Mouse (Mus musculus) lung, adult 2 months (tissue): ENCODE results near the gene P2ry1.

ENCODE experiments used
- CTCF ChIP-seq: fragments of 200-500 bp; IDR thresholded peaks from 2 replicates; pipeline ENCODE4 v1.5.1; 2011; ENCODE audit warnings: mild to moderate bottlenecking, low read length, control low read depth; ENCODE audit not compliant: insufficient read depth
- POLR2A ChIP-seq: fragments of 200-500 bp; IDR thresholded peaks from 2 replicates; pipeline ENCODE4 v1.6.1; 2011; ENCODE audit warnings: low read depth, mild to moderate bottlenecking, control low read depth, low read length, borderline replicate concordance; ENCODE audit errors: extremely low read depth

GRCm38 (mm10) chr3:60958769-60959168 is 43.8 kb upstream of the P2ry1 start:
- TF ChIP-seq CTCF: no peak
- no peak for TF ChIP-seq POLR2A
